Mouse (Mus musculus) cerebellum, adult 11-12 months (tissue): Measurements from ENCODE around the gene Padi6.

Experiments
- DNase-seq: peaks from one replicate; pipeline ENCODE4 v3.0.0; 2022

The Padi6 gene

DNA sequence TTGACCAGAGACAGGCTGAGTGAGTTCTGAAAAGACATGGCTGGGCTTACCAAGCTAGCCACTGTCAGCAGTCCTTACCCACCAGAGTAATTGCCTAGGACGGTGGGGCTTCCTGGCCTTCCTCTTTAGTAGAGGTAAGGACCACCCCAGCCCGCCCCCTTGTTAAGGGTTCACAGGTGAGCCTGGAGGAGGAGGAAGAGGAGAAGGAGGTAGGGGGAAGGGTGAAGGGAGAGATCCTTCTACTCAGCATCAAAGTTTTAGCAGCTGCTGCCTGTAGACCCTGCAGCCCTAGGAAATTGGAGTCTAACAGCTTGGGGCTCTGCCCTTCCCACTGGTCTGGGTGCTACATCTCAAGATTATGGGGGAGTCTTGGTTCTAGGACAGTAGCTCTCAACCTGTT lies at the start of gene Padi6:
Gene Padi6 (minus strand): TSS at position 101 of the 400 bp plus-strand sequence.
- no peak for DNase-seq

DNA sequence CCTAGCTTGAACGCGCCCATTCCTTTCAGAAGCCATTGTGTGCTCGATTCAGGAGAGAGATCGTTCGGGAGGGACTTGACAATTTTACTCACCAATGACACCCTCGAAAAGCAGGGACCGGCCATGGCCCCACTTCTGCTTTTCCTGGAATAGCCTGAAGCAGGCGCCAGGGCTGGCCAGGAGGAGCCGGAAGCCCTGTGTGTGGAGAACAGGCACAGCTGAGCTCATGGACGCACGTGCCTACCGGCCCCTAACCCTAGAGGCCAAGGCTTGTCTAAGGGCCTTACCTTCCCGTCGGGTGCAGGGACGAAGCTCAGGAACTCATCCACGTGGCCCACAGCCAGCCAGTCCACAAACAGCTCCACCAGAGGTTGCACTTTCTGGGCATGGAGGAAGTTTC lies 48.6 kb upstream of the Padi6 start:
- no peak for DNase-seq

DNA sequence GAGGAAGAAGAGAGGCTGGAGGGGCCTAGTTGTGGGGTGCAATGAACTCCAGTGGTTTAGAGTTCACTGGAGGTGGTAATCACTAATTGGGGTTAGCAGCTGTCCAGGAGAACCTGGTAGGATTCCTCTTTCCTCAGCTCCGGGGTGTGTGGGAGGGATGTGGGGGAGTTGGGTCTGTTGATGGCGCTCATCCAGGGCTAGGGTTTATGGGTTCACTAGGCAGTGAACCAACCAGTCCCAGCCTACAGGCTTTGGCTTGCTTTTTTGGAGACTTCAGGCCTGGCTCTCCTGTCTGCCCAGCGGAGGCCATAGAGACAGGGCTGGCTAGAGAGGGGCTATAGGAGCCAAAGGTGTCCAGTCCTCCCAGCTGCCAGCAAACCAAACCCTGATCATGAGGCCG lies 47.5 kb upstream of the Padi6 start:
- no peak for DNase-seq

DNA sequence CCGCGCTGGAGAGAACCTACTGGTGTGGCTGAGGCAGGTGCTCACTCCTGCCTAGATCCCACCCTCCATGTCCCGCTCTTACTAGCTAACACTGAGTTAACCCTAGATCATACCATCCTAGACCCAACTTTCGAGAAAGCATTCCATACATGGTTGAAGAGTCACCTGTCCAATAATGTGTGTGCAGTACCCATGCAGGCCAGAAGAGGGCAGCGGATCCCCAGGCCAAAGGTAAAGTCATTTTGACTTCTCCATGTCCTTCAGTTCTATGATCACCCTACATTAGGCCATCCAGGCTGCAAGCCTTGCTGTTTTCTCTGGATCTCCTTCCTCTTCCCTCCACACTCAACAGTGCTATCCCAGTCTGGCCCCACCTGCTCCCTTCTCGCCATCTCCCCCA lies 46.5 kb upstream of the Padi6 start:
- no peak for DNase-seq

DNA sequence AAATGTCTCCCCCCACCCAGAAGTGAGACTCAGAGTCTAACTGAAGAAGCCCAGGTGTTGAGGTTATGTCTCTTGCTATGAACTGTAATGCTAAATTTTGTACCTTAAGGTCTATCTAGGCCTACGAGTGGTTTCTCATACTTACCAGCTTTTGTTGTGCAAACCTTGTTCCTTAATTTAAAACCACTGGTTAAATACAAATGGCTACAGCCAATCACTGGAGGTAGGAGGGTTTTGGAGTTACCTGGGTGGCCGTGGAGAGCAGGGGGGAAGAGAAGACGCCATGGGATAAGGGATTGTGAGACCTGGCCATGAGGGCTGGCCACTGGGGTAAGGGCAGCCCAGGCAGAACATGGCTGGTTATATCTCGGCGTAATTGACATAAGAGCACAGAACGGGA lies 45.8 kb upstream of the Padi6 start:
- DNase-seq = no peak

DNA sequence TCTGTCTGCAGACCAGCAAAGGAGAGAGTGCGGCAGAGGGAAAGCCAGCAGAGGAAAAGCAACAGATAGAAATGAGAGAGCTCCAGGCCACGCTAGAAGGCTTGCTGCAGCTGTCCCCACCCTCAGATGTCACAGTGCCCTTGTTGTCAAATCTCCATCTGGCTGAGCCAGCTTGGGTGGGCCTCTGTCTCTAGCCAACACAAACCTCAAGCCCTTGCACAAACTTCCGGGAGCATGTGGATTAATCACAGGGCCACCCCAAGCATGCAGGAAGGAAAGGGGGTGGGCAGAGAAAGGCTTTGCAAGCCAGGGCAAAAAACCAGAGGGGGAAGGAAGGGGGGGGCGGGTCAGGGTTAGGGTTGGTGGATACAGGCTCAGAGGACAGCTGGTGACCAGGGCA lies 45.0 kb upstream of the Padi6 start:
- no peak for DNase-seq

DNA sequence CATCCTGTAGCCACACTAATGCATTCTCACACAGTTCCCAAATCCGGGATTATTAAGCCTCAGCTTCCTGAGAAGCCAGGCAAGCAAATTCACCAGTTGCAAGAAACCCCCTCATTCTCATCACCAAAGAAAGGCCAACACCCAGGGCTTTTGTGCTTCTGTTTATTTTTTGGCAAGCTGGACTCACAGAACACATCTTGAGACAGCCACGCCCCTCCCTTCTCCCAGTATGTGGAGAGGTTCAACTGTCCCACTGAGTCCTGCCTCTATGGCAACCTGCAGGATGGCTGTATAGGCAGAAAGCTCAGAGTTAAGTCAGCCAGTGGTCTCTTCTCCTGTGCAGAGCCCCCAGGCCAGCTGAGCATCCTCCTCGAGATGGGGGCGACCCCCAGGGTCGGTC lies 42.8 kb upstream of the Padi6 start:
- DNase-seq = no peak

DNA sequence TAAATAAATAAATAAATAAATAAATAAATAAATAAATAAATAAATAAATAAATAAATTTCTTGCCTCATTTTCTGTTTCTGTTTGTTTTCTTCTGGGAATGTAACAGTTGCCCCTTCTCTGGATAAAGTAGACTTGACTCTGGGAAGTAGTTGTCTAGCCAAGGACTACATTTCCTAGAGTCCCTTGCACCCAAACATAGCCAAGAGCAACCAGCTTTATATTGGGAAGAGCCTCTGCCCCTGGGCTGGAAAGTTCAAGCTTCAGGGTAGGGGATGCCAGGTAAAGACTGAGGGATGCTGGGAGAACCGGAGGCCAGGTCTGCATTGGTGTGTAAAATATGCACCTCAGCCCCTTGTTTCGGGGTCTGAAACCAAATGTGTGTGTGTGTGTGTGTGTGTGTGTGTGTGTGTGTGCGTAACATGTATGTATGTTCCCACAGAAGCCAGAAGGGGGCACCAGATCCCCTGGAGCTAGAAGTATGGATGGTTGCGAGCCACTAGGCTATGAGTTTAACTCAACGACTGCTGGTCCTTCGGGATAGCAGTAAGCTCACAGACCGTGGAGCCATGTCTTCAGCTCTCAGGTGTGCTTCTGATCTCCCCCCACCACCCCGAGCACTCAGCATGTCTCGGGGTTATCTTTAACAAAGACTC lies 42.0 kb upstream of the Padi6 start:
- DNase-seq = no peak

DNA sequence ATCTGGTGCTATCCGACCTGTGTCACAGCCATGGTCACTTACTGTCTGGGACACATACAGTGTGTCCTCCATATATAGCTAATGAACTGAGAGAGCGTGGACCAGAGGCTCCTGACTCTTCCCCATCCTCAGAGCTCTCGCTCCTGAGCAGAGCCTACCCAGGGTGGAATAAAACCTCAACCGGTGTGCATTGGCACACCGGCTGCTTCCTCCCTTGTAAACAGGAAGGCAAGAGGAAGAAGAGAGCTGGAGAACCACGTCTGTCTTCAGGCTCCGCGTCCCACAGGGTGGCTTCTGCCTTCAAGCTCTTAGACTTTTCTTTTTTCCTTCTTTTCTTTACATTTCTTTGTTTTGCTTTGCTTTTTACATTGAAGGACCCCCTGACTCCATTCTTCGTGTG lies 40.4 kb upstream of the Padi6 start:
- no peak for DNase-seq

DNA sequence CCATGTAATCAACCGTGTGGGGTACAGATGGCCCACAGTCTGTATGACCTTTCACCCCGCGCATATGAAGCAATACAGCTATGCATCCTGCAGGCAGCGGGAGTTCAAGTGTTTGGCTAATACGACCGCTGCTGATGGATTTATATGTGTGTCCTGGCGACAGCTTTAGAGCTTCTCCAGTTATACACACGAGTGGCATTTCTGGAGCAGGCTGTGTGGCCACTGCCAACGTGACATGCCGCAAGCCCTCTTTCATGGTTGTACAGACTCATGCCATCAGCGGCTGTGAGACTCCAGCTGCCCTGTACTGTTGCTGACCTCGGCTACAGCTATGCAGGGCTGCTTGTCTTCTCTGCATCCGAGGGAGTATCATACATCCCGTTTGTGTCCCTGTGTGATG lies 38.1 kb upstream of the Padi6 start:
- DNase-seq = no peak

DNA sequence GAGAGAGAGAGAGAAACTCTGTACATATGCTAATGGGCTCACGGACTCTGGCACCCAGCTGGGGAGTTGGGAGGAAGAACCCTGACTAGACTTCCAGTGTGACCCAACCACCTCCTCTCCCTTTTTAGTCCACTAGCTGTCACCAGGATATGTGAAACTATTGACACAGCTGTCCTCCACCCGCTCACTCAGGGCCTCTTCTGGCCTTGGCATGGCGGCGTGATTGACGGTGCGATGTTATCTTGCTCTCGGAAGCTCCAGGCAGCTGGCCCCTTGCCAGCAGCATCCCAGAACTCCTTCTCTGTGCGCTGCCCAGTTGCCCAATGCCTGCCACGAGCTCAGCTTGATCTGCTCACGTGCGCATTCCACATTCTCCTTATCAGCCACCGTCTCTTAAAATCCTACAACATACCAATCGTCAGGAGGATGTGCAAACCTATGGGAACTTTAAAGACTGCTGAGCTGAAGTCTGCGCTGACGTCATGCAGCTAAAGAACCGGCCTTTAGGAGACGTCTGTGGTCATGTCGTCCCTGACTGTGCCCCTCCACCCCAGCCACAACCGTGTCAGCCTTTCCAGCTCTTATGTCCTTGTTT lies 37.5 kb upstream of the Padi6 start:
- no peak for DNase-seq

DNA sequence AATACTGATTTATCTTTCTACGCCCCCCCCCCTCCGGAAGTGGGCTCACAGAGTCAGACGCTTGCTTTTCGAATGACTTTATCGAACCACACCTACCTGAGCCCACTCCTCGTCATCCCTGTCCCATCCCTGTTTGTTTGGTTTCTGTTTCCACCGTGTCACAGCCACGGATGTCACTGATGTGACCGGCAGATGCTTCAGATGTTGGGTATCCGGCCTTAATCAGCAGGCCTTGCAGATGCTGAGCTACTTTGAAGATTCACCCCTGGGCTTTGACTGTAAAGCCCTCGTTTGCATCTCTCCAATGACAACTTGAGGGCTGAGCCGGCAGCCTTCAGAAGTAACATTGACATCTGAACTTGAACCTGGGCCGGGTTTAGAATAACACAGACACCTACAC lies 34.2 kb upstream of the Padi6 start:
- no peak for DNase-seq

DNA sequence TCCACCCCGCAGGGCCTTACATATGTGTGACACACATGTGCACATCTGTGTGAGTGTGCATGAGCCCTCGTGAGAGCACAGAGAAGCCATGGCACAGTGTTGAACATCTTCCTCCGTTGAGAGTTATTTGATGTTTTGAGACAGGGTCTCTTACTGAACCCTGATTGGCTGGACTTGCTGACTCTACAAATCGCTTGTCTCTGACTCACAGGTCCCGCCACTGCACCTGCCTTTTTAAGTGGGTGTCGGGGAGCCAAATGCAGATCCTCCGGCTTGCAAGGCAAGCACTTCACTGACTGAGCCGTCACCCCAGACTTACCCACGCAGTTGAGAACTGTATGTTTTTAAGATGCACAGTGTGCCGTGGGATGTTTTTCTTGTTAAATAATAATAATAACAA lies 33.4 kb upstream of the Padi6 start:
- no peak for DNase-seq

DNA sequence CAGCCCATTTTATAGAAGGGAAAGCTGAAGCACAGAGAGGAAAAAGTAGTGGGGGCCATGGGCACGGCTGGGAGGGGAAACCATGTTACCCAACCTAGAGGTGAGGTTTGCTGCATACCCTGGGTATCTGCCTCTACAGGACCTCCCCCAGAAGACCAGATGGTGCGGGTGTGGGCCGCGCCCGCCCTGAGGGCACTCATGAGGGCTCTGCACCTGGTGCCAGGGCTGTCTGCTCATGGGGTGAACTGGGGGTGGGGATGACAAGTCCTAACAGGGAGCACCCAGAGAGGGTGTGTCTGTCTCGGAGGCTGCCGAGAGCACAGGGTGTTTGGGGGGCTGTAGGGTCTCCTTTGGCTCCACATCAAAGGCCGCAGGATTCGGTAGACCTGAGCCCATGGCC lies 32.5 kb upstream of the Padi6 start:
- DNase-seq = no peak

DNA sequence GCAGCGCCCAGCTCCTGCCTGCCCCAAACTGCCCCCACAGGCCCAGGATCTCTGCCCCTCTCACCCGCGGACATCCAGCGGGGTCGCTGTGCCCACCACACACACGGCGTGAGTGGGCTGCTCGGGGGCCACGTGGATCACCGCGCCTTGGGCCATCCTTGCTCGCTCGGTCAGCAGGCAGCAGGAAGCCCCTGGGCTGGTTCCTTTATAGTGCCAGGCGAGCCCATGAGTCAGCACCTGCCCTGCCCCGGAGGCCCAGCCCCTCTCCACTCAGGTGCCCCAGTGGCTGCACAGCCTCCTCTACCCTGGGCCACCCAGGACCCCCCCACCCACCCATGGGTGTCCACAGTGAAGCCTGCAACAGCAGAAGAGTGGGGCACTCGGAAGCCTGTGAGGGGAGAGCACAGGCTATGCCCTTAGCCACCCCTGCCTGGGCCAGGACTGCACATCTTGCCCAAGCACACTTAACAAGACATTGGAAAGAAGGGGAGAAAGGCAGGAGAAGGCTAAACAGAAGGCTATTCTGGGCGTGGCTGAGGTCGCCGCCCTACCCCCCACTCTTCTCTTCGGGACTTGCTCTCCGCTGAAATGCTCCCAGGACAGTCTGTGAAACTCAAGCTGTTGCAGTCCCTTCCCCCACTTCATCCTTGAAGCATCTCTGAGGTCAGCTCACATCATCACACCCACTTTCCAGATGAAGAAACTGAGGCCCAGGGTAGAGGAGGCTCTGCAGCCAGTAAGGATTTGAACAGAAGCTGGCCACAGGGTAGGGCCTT lies 31.8 kb upstream of the Padi6 start, which contains the start of gene Padi4:
Gene Padi4 (minus strand): TSS at position 212 of the 776 bp plus-strand sequence.
- DNase-seq = no peak

DNA sequence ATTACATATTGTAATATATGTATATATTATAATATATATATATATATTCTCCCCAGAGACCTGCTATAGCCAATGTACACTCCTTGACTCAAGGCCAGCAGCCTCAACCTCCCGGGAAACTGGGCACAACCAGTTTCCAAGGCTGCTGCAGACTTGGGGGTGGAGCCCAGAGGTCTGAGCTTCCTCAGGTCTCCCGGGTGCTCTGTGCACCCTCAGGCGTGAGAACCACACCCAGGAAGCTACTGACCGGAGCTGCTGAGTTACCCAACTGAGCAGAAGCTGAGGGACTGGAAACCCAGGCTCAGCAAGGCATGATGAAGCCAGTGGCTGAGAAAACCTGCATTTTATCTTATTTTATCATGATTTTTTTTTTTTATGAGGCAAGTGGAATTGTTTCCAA lies 28.6 kb upstream of the Padi6 start:
- DNase-seq = no peak

DNA sequence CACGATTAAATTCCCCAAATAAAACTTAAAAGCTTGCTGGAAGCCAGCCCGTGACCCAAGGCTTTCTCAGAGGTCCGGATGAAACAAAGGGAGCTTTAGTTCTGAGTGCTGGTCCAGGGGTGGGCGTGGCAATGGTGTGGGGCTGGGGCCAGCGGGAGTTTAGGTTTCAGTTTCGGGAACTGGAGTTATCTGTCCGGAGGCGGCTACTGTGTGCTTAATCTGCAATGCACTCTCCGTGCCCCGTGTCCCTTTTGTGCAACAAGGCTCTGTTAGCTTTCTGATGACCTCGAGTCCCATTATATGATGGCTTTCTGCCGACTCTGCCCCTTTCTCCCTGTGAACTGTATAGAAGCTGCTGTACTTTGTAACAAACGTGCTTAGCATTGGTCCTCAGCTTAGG lies 28.0 kb upstream of the Padi6 start:
- DNase-seq = no peak

DNA sequence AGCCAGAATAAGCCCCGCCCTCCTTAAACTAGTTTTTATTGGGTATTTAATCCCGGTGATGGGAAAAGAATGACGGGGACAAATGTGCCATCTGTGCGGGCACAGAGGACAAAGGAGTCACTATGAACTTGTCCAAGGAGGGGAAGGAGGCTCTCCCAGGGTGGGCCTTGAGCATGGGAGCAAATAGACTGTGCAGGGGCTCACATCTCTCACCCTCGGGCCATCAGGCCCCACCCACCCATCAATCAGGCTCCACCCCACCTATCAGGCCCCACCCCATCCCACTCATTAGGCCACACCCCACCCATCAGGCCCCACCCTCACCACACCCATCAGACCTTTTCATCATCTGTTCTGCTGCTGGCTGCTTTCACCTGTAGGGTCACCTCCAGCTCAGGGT lies 26.5 kb upstream of the Padi6 start:
- DNase-seq = no peak

DNA sequence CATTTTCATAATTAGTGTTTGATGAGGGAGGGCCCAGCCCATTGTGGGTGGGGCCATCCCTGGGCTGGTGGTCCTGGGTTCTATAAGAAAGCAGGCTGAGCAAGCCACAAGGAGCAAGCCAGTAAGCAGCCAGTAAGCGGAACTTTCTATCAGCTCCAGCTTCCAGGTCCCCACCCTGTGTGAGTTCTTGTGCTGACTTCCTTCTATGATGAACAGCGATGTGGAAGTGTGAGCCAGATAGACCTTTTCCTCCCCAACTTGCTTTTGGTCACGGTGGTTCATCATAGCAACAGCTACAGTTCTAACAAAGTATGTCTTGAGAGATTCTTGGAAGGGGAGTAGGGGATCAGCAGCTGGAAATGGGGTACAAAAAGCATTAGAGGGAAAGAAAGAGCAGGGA lies 23.5 kb upstream of the Padi6 start:
- no peak for DNase-seq

DNA sequence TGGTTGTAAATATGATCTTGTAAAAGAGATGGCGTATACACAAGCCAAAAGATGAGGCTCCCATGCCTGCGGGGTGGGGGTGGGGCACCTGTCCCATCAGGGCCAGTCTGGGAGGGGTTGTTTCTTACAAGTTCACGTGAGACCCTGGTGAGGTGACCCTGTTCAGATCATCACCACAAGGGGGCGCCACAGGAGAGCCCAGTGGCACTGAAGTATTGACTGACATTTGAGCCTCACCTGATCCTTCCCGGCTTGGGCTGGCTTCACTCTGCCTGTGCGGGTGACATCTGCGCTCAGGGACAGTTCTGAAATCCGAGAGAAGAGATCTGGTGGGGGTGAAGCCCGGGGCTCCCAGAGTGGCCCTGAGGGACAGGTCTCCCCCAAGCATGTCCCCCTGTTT lies 20.7 kb upstream of the Padi6 start:
- DNase-seq = no peak

DNA sequence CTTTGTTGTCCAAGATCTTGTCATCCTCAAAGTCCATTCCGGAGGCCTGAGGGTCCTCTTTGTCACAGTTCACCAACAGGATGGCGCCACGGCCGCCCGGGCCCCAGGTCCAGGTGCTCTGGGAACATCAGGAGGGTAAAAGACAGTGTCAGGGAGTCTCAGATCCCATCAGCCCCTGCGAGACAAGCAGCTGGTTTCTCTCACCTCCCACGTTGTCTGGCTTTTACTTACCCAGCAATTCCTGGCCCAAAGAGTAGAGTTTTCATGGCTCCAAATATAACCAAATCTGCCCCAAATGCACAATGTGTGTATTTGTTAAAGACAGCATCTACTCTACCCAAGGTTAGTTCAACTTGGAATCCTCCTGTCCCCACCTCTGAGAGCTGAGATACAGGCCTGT lies 19.2 kb upstream of the Padi6 start:
- no peak for DNase-seq

DNA sequence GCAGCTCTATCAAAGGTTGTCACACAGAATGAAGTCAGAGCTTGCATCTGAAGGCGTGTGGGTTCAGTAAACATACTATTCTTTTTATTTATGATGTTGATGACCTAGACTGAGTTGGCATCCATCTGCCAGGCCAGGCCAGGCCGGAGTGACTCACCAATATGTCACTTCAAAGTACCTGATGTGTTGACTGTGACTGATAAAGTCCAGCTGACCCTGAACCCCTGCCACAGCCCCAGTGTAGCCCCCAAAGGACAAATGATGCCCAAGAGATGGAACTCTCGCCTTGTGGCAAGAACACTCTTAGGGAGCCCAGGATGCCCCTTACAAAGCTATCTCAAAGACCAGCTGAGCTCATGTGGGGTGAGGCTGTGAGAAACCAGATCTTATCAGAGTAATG lies 13.4 kb upstream of the Padi6 start:
- no peak for DNase-seq

DNA sequence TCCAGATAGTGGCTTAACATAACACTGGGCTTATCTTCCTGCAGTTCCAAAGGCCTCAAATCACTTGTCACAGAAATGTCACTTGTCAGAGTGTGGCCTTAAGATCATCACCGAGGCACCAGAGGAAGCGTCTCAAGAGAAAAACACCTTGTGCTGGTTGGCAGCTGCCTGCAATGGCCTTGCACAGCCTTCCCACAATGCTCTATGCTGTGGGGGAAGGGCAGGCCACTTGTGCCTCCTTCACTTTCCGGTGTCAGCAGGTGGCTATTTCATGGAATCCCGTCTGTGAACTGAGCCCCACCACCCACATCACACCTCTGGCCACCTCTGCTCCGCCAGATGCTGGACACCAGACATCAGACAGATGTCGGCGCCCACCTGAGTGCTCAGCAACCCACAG lies 10.9 kb upstream of the Padi6 start:
- no peak for DNase-seq

DNA sequence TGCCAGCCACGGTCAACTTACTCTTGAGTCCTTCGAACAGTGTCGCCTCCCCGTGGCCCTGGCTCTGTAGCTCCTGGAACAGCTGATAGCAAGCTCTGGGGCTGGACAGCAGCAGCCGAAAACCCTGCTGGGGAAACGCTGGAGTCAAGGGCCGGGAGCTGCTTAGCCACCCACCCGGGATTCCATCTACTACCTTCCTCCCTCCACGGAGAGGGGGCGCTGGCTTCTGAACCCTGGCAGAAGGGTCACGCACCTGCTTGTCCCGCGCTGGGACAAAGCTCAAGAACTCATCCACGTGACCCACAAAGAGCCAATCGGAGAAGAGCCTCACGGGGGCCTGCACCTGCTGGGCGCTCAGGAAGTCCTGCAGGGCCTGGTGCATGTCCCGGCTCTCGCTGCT lies 7.9 kb upstream of the Padi6 start:
- DNase-seq = no peak

DNA sequence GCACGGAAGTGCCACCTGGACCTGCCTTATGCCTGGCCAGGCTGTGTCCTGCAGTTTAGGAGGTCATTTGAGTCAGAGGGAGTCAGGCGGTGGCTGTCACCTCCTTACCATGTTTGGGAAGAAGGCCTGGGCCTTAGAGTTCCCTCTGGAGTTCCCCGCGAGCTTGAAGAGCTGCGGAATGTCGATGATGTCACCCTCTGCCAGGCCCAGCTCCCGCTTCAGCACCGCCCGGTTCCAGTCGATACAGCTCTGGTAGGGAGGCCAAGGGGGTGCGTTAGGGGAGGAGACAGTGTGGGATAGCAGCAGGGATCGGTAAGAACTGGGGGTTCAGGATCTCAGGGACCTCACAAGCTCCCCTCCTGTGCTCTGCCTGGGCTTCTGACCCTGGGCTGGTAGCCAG lies 5.5 kb upstream of the Padi6 start:
- no peak for DNase-seq
